Mouse (Mus musculus): Measurements from ENCODE around the gene Zbtb45. TPM values are rescaled to one million over a fixed set of nuclear protein-coding genes. Genes with fewer than 3 reads are reported as not detected.

The Zbtb45 gene
- polyA plus RNA-seq, 2 experiments: 9.8 to 10.5 TPM

DNA sequence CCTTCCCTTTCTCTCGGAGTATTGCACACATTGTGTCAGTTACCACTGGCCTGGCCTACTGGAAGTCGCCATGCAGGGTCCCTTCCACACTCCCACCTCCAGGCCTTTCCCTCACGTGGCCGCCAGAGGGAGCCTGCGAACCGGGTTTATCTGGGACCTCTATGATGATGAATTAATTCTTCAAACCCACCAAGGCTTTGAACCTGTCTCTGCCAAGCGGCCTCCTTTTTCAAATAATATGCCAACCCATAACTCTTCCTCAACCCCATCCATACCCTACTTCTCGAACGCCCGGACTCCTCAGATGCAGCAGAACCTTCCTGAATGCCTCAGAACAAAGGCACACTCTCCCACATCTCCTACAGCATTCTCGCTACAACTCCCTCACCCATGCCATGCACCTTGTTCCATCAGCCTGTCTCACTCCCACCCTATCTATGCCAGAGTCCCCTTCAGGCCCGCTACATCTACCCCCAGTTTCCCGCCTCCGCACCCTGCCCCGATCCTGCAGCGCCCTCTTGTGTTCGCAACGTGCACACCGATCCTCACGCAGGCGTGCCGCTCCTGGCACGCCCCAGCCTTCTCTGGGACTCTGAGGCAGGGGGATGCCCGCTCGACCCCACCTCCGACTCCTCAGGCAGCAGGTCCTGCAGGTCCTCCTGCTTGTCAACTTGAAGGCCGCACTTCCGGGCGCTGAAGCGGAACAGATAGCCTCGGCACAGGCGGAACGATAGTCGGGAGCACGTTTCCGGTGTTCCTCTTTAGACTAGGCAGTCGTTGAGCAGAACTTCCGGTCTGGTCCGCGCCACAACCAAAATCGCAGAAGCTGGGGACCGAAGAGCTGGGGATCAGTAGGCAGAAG is 460 bp downstream of the Zbtb45 start:
- H3K9me3 ChIP-seq (ENCODE audit: control insufficient read depth, low read length): no peaks in the 10 kb centered on the region
- peak overlapping the region; percentile 85 for H3K27ac ChIP-seq
- peak; percentile 96 for TF ChIP-seq CTCF (IDR thresholded peaks at IDR 0.05; ENCODE audit: low read depth)
- TF ChIP-seq EP300 (IDR thresholded peaks at IDR 0.05; ENCODE audit: low read depth): no peak
- peak; percentile 88 for ATAC-seq (ENCODE audit: insufficient read depth)
- no peaks in the 10 kb centered on the region for H3K27me3 ChIP-seq (ENCODE audit: control insufficient read depth, insufficient read depth, low read length)
- peaks cover 6 to 17% of the 10 kb centered on the region in 2 experiments for H3K4me1 ChIP-seq (replicated peaks; ENCODE audit: control insufficient read depth in 2 of 2, insufficient read depth in 2 of 2, low read length in 1 of 2)
- peak overlapping the region; percentile 79 to 80 for H3K4me3 ChIP-seq (ENCODE audit: insufficient read depth in 1 of 2, low read depth in 2 of 2, low read length in 2 of 2)
- peak; percentile 87 to 88 (median 88) for DNase-seq (ENCODE audit: low read depth in 3 of 3, low spot score in 3 of 3)
- peak overlapping the region; percentile 72 for H3K4me2 ChIP-seq (ENCODE audit: low read depth)
- H3K36me3 ChIP-seq (replicated peaks; ENCODE audit: control insufficient read depth, insufficient read depth, low read depth): peaks cover 12% of the 10 kb centered on the region
- under 1% methylated on average over 42 of the region's 42 CpGs for WGBS (ENCODE audit: insufficient replicate concordance)
- H3K9ac ChIP-seq (replicated peaks): peak overlapping the region; percentile 87

DNA sequence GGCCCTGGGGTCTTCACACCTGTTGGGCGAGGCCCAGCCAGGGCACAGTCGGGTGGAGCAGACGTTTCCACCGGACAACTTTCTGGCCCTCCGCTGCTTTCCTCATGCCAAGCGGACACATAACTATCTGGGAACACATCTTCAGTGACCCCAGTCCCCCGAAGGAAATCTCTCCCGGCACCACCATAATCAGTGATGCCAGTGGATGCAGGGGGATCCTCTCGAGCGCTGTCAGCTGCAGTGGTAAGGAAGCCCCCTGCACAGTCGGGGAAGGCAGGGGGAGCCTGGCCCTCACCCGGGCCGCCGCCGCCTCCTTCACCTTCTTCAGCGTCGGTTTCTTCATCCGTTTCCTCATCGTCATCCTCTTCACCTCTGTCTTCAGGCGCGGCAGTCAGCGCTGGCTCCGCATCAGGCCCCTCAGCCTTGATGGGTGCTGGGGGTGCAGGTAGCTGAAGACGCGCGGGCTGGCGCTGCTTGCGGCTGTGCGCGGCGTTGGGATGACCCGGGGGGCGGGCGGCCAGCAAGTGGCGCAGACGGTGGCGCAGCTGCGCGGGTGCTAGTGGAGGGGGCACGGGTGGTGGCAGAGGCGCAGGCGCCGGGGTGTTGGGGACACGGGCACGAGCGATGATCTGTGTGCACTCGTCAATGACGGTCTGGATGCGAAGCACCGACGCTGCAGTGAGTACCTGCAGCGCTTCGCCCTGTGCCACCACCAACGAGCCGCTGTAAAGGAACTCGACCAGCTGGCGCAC is 2.3 kb downstream of the Zbtb45 start:
- no peak for DNase-seq (ENCODE audit: low read depth in 3 of 3, low spot score in 3 of 3)
- WGBS (ENCODE audit: insufficient replicate concordance): 85% methylated on average over 57 of the region's 57 CpGs
- H3K9ac ChIP-seq (replicated peaks): no peak overlapping the region

DNA sequence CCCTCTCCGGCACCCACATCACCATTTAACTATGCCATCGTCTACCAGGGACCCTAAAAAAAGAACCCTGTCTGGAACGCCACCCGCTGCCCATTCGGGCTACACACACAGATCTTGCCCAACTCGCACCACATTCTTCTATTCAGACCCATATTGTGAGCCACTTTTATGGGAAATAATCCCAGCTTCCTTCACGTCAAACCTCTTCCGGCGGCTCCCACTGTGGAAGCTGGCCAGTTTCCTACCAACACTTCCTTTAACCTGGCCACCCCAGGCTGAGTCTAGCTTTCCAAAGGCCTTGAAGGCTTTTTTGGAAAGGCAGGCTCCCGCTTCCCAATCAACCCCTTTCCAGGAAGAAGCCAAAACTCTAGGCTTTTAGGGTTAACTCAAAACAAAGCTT is 3.3 kb downstream of the Zbtb45 start:
- Histone ChIP-seq H3K4me3 (ENCODE audit: insufficient read depth in 1 of 2, low read depth in 2 of 2, low read length in 2 of 2) (no peak overlapping the region), H3K27me3 (ENCODE audit: control insufficient read depth, insufficient read depth, low read length) (no peaks in the 10 kb centered on the region), H3K4me2 (ENCODE audit: low read depth) (no peak overlapping the region), H3K9me3 (ENCODE audit: control insufficient read depth, low read length) (no peaks in the 10 kb centered on the region), H3K4me1 (replicated peaks; ENCODE audit: control insufficient read depth in 2 of 2, insufficient read depth in 2 of 2, low read length in 1 of 2) (peaks cover 0 to 9% of the 10 kb centered on the region in 2 experiments; a peak in 3 of 4 replicates), H3K27ac (no peak overlapping the region), H3K36me3 (replicated peaks; ENCODE audit: control insufficient read depth, insufficient read depth, low read depth) (peaks cover 12% of the 10 kb centered on the region), H3K9ac (replicated peaks) (no peak overlapping the region)
- 87% methylated on average over 10 of the region's 10 CpGs for WGBS (ENCODE audit: insufficient replicate concordance)
- no peak for DNase-seq (ENCODE audit: low read depth in 3 of 3, low spot score in 3 of 3)
- TF ChIP-seq CTCF (IDR thresholded peaks at IDR 0.05; ENCODE audit: low read depth) (no peak), EP300 (IDR thresholded peaks at IDR 0.05; ENCODE audit: low read depth) (no peak)
- ATAC-seq (ENCODE audit: insufficient read depth): no peak

More for the DNA sequence above, 2.3 kb downstream of the Zbtb45 start:
- ATAC-seq (ENCODE audit: insufficient read depth): no peak
- H3K27ac ChIP-seq: no peak overlapping the region
- H3K27me3 ChIP-seq (ENCODE audit: control insufficient read depth, insufficient read depth, low read length): no peaks in the 10 kb centered on the region
- H3K4me2 ChIP-seq (ENCODE audit: low read depth): no peak overlapping the region
- H3K4me3 ChIP-seq (ENCODE audit: insufficient read depth in 1 of 2, low read depth in 2 of 2, low read length in 2 of 2): no peak overlapping the region
- H3K9me3 ChIP-seq (ENCODE audit: control insufficient read depth, low read length): no peaks in the 10 kb centered on the region
- H3K36me3 ChIP-seq (replicated peaks; ENCODE audit: control insufficient read depth, insufficient read depth, low read depth): peaks cover 12% of the 10 kb centered on the region
- peaks cover 0 to 9% of the 10 kb centered on the region in 2 experiments; a peak in 3 of 4 replicates for H3K4me1 ChIP-seq (replicated peaks; ENCODE audit: control insufficient read depth in 2 of 2, insufficient read depth in 2 of 2, low read length in 1 of 2)
- TF ChIP-seq CTCF (IDR thresholded peaks at IDR 0.05; ENCODE audit: low read depth): no peak
- no peak for TF ChIP-seq EP300 (IDR thresholded peaks at IDR 0.05; ENCODE audit: low read depth)

DNA sequence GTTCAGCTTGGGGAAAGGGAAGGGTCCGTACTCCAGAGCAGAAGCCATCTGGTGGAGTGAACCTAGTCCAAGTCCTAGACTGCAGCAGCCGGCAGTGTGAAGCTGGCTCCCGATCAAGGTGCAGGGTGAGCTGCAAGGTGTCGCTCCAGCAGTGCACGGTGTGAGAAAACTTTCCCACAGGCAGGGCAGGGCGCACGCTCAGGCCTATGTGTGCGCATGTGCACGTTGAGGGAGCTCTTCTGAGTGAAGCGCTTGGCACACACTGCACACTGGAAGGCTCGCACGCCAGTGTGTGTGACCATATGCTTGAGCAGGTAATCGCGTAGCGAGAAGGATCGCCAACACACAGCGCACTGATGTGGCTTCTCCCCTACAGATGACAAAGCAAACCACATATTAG is 3.8 kb downstream of the Zbtb45 start:
- Histone ChIP-seq H3K9me3 (ENCODE audit: control insufficient read depth, low read length) (no peaks in the 10 kb centered on the region), H3K4me3 (ENCODE audit: insufficient read depth in 1 of 2, low read depth in 2 of 2, low read length in 2 of 2) (no peak overlapping the region), H3K9ac (replicated peaks) (no peak overlapping the region), H3K36me3 (replicated peaks; ENCODE audit: control insufficient read depth, insufficient read depth, low read depth) (peaks cover 12% of the 10 kb centered on the region), H3K27me3 (ENCODE audit: control insufficient read depth, insufficient read depth, low read length) (no peaks in the 10 kb centered on the region), H3K4me1 (replicated peaks; ENCODE audit: control insufficient read depth in 2 of 2, insufficient read depth in 2 of 2, low read length in 1 of 2) (peaks cover 0 to 9% of the 10 kb centered on the region in 2 experiments; a peak in 3 of 4 replicates), H3K4me2 (ENCODE audit: low read depth) (no peak overlapping the region), H3K27ac (no peak overlapping the region)
- DNase-seq (ENCODE audit: low read depth in 3 of 3, low spot score in 3 of 3) (no peak), ATAC-seq (ENCODE audit: insufficient read depth) (no peak)
- 90% methylated on average over 17 of the region's 17 CpGs for WGBS (ENCODE audit: insufficient replicate concordance)
- TF ChIP-seq CTCF (IDR thresholded peaks at IDR 0.05; ENCODE audit: low read depth) (no peak), EP300 (IDR thresholded peaks at IDR 0.05; ENCODE audit: low read depth) (no peak)

DNA sequence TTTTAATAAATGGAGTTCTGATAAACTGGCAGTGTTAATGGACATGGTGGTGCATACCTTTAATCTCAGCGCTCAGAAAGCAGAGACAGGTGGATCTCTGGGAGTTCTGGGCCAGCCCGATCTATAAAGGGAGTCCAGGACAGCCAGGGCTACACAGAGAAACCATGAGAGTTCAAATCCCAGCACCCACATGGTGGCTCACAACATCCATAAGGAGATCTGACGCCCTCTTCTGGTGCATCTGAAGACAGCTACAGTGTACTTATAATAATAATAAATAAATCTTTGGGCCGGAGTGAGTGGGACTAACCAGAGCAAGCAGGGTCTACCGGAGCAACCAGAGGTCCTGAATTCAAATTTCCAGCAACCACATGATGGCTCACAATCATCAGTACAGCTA is 6.5 kb downstream of the Zbtb45 start:
- no peak overlapping the region for H3K4me2 ChIP-seq (ENCODE audit: low read depth)
- H3K27ac ChIP-seq: no peak overlapping the region
- TF ChIP-seq CTCF (IDR thresholded peaks at IDR 0.05; ENCODE audit: low read depth) (peak; percentile 29; the same call in 1 of the 2 replicates), EP300 (IDR thresholded peaks at IDR 0.05; ENCODE audit: low read depth) (no peak)
- ATAC-seq (ENCODE audit: insufficient read depth) (no peak), DNase-seq (ENCODE audit: low read depth in 3 of 3, low spot score in 3 of 3) (no peak)
- H3K27me3 ChIP-seq (ENCODE audit: control insufficient read depth, insufficient read depth, low read length): no peaks in the 10 kb centered on the region
- H3K9me3 ChIP-seq (ENCODE audit: control insufficient read depth, low read length): no peaks in the 10 kb centered on the region
- WGBS (ENCODE audit: insufficient replicate concordance): 71% methylated on average over 5 of the region's 5 CpGs
- peaks cover 12% of the 10 kb centered on the region for H3K36me3 ChIP-seq (replicated peaks; ENCODE audit: control insufficient read depth, insufficient read depth, low read depth)
- no peak overlapping the region for H3K9ac ChIP-seq (replicated peaks)
- peaks cover 0 to under 1% of the 10 kb centered on the region in 2 experiments; a peak in 1 of 4 replicates for H3K4me1 ChIP-seq (replicated peaks; ENCODE audit: control insufficient read depth in 2 of 2, insufficient read depth in 2 of 2, low read length in 1 of 2)
- no peak overlapping the region for H3K4me3 ChIP-seq (ENCODE audit: insufficient read depth in 1 of 2, low read depth in 2 of 2, low read length in 2 of 2)

Data from liver, embryonic 14.5 days (tissue).